Mouse (Mus musculus): ENCODE results near the gene Tbxa2r.
A peak's percentile ranks its signal among the peaks of the same experiment; 100 is the strongest.

Tbxa2r gene

GRCm38 (mm10) chr10:81344421-81345161, 16.1 kb downstream of the Tbxa2r start:
- peak in 1 of 2 experiments; percentile 44 for DNase-seq (ENCODE audit: low spot score in 2 of 2)

GRCm38 (mm10) chr10:81345162-81345534, 16.6 kb downstream of the Tbxa2r start:
- DNase-seq (ENCODE audit: low spot score in 2 of 2), result no peak

DNA sequence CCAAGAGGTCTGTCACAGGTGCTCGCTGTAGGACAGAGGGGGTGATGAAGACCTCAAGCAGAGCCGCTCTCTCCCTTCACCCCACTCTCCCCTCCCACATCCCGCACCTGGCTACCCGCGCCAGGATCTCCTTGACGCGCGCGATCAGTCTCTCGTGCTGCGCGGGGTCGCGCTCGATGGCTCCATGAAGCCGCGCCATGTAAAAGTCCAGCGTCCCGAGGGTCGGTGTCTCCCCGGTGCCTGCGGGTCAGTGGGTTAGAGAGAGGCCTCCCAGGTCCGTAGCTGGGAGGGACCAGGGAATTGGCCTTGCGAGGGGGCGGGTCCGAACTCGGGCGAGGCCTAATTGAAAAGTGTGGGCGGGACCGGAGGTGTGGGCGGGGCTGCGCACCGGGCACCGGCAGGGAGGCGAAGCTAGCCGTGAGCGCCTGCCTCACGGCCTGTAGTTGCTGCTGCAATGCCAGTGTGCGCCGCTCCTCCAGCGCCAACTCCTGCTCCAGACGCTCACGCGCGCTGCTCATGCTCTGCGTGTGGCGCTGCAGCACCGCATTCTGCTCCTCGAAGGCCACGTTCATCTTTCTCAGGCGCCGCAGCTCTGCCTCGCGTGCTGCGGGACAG, 18.0 kb downstream of the Tbxa2r start:
- peak; percentile 51 to 84 for DNase-seq (ENCODE audit: low spot score in 2 of 2)

GRCm38 (mm10) chr10:81349146-81349545, 20.6 kb downstream of the Tbxa2r start:
- DNase-seq (ENCODE audit: low spot score in 2 of 2), result peak; percentile 47 to 76

- no peak for DNase-seq (ENCODE audit: low spot score in 2 of 2)
Measured at GRCm38 (mm10) chr10:81349961-81350350, 21.4 kb downstream of the Tbxa2r start.

DNA sequence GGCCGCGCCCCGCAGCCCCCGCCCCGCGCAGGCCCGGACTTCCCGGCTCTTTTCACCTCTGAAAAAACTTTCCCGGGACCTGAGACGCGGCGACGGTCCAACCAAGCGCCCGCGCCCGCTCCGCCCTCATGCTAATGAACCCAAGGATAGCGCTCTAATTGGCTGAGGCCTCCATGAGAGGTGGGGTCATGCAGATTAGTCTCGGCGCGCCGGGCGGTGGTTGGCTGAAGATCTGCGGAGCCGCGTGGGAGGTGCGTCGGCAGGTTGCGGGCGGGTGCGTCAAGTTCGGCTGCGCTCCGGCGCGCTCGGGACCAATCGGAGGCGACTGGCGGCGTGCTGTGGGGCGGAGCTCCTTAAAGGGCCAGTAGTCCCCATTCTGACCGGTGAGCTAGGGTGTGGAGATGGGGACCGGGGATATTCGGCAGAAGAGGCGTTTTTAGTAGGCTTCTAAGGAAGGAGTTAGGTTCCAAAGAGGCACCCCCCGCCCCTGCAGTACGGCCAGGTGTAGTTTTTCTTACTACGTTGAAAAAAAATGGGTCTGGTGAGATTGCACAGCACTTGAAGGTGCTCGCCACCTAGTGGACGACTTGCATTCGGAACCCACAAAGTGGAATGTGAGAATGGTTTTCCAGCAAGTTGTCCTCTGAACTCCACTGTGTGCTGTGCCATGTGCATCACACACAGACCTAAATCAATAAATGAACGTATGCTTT, 22.0 kb downstream of the Tbxa2r start, which contains the start of gene Hmg20b:
TSS of gene Hmg20b (minus strand) at position 130 of the 713 bp plus-strand sequence.
- peak; percentile 95 to 99 for DNase-seq (ENCODE audit: low spot score in 2 of 2)

GRCm38 (mm10) chr10:81351678-81352291, 23.3 kb downstream of the Tbxa2r start:
- peak; percentile 58 to 84 for DNase-seq (ENCODE audit: low spot score in 2 of 2)

- no peak for DNase-seq (ENCODE audit: low spot score in 2 of 2)
Measured at GRCm38 (mm10) chr10:81354738-81355477, 26.4 kb downstream of the Tbxa2r start.

DNA sequence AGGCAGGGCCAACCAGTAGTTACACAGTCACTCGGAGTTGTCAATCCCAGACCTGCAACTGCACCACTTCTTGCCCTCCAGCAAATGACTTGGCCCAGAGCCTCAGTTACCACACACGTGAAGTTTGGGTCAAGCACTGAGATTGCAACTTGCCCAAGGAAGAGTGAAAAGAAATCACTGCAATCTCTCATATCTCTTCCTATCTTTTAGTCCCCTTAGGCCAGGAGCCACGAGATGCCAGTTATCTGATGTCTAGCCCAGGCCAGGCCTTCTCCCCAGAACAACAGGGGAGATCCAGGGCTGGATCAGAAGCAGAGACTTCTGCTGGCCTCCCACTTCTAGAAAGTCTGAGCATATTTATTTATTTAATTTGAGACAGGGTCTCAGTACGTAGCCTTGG, 27.0 kb downstream of the Tbxa2r start:
- DNase-seq (ENCODE audit: low spot score in 2 of 2), result no peak

DNA sequence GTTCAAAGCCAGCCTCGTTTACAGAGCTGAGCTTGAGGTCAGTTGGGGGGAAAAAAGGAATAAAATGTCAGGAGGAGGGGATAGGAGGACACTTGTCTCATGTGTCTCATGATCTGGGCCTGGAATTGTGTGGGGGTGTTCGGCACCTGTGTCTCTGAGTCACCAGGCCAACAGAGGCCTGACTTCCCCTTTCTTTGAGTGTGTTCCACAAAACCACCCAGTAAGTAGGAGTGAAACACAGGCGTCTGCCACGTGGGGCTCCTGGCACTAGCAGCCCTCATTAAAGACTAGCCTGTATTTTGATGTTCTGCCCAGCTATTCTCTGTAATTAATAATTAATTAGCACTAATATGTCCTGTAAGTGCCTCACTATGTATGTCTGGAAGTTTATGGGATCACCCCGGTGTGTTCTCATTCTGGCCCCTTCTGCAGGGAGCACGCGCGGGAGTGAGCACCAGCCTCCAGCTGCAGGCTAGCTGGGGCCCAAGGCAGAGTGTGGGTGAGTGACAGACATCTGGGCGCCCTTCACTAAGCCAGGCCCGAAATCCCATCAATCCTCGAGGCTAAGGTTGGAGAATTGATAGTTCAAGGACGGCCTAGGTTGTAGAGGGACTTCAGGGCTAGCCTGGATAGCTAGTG, 27.9 kb downstream of the Tbxa2r start:
- DNase-seq (ENCODE audit: low spot score in 2 of 2), result no peak

GRCm38 (mm10) chr10:81356991-81357844, 28.7 kb downstream of the Tbxa2r start, which contains the start of gene Mfsd12:
TSS of gene Mfsd12 (plus strand) at chr10:81357491.
- DNase-seq (ENCODE audit: low spot score in 2 of 2), result peak; percentile 83 to 95

GRCm38 (mm10) chr10:81358209-81358608, 29.7 kb downstream of the Tbxa2r start:
- peak in 1 of 2 experiments; percentile 39 for DNase-seq (ENCODE audit: low spot score in 2 of 2)

DNA sequence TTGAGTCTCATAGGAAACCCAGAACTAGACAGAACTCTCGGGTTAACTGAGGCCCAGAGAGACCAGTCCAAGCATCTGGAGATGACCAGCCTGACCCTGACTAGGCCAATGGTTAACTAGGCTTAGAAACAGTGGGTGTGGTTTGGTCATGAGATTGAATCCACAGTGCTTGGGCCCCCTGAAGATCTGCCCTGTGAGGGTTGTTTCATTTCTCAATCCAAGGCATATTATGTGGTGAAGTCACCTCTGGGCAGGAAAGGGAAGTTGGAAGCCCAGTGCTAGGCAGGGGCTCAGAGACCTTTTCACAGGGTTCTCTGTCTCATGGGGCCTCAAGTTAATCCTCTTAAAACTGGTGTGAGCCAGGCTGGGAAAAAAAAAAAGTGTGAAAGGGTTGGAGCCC, 30.3 kb downstream of the Tbxa2r start:
- DNase-seq (ENCODE audit: low spot score in 2 of 2), result no peak

DNA sequence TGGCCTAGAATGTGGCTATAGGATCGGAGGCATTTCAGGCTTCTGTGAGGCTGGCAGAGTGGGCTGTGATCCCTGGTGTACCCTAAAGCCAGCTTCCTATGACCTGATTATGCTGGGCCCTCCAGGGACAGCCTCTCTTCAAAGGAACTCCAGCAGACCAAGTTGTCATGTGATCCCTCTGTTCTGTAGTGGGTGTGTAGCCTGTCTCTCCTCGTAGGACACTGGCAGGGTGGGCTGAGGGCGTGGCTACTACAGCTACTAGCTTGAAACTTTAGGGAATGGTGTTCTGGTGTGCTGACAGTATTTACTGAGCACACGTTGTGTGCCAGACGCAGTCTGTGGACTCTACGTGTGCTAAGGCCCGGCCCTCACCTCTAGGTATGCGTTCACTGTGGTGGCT, 32.2 kb downstream of the Tbxa2r start:
- DNase-seq (ENCODE audit: low spot score in 2 of 2), result peak in 1 of 2 experiments; percentile 29

DNA sequence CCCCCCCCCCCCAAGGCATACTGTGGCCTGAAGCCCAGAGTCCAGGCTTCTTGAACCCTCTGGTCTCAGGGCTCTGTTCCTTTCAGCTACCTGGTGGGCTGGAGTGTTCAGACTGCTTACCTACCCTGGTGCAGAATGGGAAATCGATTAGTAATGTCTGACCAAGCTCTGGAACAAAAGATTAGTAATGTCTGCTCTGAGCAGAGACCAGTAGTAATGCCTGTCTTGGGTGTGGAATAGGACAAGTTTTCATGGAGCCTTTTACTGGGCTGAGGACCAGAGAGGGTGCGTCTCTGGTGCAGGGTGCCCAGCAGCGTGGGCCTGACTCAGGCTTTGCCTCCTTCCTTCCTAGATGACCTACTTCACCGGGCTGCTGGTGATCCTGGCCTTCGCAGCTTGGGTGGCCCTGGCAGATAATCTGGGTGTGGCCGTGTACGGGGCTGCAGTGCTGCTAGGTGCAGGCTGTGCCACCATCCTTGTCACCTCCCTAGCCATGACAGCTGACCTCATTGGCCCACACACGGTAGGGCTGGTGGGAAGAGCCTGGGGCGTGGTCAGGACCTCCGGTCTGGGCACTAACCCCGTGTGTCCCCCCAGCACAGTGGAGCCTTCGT, 33.9 kb downstream of the Tbxa2r start:
- DNase-seq (ENCODE audit: low spot score in 2 of 2), result peak; percentile 75 to 85

DNA sequence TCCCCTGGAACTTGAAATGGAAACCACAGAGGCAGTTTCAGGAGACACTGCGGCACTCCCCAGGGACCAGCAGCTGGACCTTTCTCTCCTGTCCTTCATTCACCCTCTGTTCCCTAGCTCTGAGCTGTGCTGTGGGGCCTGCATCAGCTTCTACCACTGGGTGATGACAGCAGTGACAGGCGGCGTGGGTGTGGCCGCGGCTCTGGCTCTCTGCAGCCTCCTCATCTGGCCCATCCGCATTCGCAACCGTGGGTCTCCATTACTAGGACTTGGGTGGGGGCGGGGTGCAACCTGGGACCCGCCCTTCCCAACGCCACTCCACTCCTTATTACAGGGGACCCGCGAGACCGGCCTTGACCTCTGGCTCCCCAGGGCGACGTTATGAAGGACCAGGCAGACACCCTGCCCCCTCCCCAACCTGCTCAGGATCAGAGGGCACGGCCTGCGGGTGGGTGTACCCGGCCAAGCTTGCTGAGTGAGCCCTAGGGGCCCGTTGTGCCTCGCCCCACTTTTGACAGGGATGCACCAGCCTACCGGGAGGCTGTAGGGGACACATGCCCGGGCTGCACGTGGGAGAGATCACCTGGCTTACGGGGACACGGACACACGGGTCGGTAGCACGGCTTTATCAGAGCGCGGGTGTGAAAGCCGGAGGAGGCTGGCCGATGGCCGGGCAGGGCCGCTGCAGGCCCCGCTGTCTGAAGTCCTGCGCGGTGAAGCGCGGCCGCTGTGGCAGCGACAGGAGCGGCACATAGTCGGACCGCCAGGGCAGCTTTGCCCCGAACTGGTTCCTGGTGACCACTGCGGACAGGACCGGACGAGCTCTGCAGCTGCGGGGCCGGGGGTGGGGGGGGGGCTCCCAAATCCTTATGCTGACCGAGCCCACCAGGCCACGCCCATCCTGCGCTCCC, 35.2 kb downstream of the Tbxa2r start:
- peak in 1 of 2 experiments; percentile 49 for DNase-seq (ENCODE audit: low spot score in 2 of 2)

- peak in 1 of 2 experiments; percentile 45 for DNase-seq (ENCODE audit: low spot score in 2 of 2)
Measured at GRCm38 (mm10) chr10:81364666-81365065, 36.1 kb downstream of the Tbxa2r start.

DNA sequence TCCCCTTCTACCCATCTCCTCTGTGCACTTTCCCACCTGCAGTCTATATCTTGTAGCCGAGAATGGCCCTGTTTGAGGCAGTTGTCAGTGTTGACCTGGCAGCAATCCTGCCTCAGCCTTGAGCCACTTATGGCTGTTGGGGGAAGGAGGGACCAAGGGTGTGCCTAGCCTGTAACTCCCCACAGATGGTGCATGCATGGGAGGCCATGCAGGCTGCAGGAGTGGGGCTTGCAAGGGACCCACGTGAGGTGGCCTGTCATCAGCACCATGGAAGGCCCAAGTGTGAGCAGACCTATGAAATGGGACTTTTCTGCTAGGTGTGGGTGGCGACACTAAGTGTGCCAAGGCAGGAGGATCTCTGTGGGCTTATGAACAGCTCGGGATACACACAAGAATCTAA, 36.5 kb downstream of the Tbxa2r start:
- DNase-seq (ENCODE audit: low spot score in 2 of 2), result peak in 1 of 2 experiments; percentile 43

Measured in spleen, postnatal 10 days (tissue).